Mouse (Mus musculus): ENCODE measurements around the gene Hmbs.

The Hmbs gene

GRCm38 (mm10) chr9:44292490-44292889, 51.5 kb downstream of the Hmbs start:
- peak; percentile 49 to 77 for DNase-seq (ENCODE audit: low spot score in 2 of 2)

- no peak for DNase-seq (ENCODE audit: low spot score in 2 of 2)
These were observed 55.1 kb downstream of the Hmbs start for GRCm38 (mm10) chr9:44288959-44289291.

GRCm38 (mm10) chr9:44288076-44288958, 55.7 kb downstream of the Hmbs start, which contains the start of gene Abcg4:
Gene Abcg4 (minus strand): TSS chr9:44288615.
- peak in 1 of 2 experiments; percentile 77 for DNase-seq (ENCODE audit: low spot score in 2 of 2)

GRCm38 (mm10) chr9:44287401-44288075, 56.5 kb downstream of the Hmbs start:
- DNase-seq (ENCODE audit: low spot score in 2 of 2): peak; percentile 67 to 72

GRCm38 (mm10) chr9:44287003-44287400, 57.0 kb downstream of the Hmbs start:
- peak in 1 of 2 experiments; percentile 59 for DNase-seq (ENCODE audit: low spot score in 2 of 2)
